Mouse (Mus musculus) liver, embryonic 14.5 days (tissue): ENCODE measurements at regions not wholly inside any gene's neighbourhood (a gene's known extent, or its start where the extent isn't known, plus 50 kb on each side); places are given as distances from the start of the nearest gene placed in this dataset.

Source experiments
- CTCF ChIP-seq: IDR thresholded peaks from 2 replicates; pipeline ENCODE4 v1.5.1; 2016; ENCODE audit warnings: antibody characterized with exemption, low read depth, control low read depth
- EP300 ChIP-seq: IDR thresholded peaks from 2 replicates; pipeline ENCODE4 v1.6.1; 2016; ENCODE audit warnings: antibody characterized with exemption, low read depth

DNA sequence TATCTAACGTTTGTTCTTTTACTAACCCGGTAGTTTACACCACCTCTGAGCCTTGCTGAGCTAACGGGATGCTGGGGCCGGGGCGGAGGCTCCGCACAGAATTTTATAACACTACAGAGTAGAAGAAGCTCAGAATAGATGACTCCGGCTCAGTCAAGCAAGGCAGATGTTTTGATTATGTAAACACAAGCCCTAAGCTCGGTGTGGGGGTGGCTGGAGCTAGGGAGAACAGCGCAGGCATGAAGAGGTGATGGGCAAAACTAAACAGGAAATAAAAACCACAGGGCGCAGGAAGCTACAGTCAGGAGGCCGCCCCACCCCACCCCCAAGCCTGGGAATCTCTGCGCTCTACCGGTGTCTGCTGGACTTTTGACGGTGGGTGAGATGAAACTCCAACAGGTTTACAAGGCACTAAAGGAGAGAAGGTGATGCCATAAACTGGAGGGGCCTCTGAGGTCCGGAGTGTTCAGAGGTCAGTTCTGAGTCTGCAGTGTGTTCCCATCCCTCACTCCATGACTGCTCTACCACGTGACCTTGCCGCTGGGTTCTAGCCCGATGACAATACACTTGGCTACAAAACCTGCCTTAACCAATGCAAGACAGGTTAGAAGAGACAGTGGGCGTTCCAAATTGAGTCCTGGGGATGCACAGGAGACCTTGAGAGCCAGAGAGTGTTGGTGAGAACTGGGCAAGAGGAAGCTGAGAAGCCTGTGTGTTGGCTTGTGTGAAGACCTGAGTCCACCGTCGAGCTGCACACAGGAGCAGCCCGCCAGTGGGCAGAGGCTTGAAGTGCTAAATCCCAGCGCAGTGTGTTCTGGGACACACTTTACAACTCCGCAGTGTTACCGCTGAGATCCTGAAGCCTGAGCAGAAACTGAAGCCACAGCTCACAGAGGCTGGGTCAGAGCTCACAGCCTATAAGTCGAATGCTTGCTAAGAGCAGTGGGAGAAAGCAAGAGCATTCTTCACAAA, 141.9 kb downstream of the Ptpru start:
- no peak for TF ChIP-seq CTCF
- TF ChIP-seq EP300 = no peak
